Mouse (Mus musculus): ENCODE measurements around the gene Mre11a. TPM values are rescaled to one million over a fixed set of nuclear protein-coding genes. Genes with fewer than 3 reads are reported as not detected.

Gene Mre11a
- polyA plus RNA-seq, 1 experiment = 13.8 TPM

- whole genome bisulfite sequencing = 42% methylated on average over 4 of the region's 4 CpGs
- H3K27ac ChIP-seq (ENCODE audit: control insufficient read depth, insufficient read depth, low read depth, low read length, poor library complexity) = no peak overlapping the region
- TF ChIP-seq CTCF (IDR thresholded peaks at IDR 0.05; ENCODE audit: control insufficient read depth, insufficient read depth, low read length) = no peak
- no peak for TF ChIP-seq POLR2A (IDR thresholded peaks at IDR 0.05; ENCODE audit: borderline replicate concordance, control insufficient read depth, low read depth, low read length)
- H3K4me3 ChIP-seq (replicated peaks; ENCODE audit: control insufficient read depth, low read depth, low read length) = no peak overlapping the region
- H3K4me1 ChIP-seq (ENCODE audit: control insufficient read depth, insufficient read depth, low read length) = no peaks in the 10 kb centered on the region
Measured at GRCm38 (mm10) chr9:14884641-14885040, 100.2 kb downstream of the Mre11a start.

- Histone ChIP-seq H3K4me1 (ENCODE audit: control insufficient read depth, insufficient read depth, low read length) (no peaks in the 10 kb centered on the region), H3K27ac (ENCODE audit: control insufficient read depth, insufficient read depth, low read depth, low read length, poor library complexity) (no peak overlapping the region), H3K4me3 (replicated peaks; ENCODE audit: control insufficient read depth, low read depth, low read length) (no peak overlapping the region)
- TF ChIP-seq CTCF (IDR thresholded peaks at IDR 0.05; ENCODE audit: control insufficient read depth, insufficient read depth, low read length) (no peak), POLR2A (IDR thresholded peaks at IDR 0.05; ENCODE audit: borderline replicate concordance, control insufficient read depth, low read depth, low read length) (no peak)
Measured at GRCm38 (mm10) chr9:14885151-14885550, 100.7 kb downstream of the Mre11a start.

GRCm38 (mm10) chr9:14885954-14886353, 101.5 kb downstream of the Mre11a start:
- no peak overlapping the region for H3K4me3 ChIP-seq (replicated peaks; ENCODE audit: control insufficient read depth, low read depth, low read length)
- TF ChIP-seq POLR2A (IDR thresholded peaks at IDR 0.05; ENCODE audit: borderline replicate concordance, control insufficient read depth, low read depth, low read length) = no peak
- no peak for TF ChIP-seq CTCF (IDR thresholded peaks at IDR 0.05; ENCODE audit: control insufficient read depth, insufficient read depth, low read length)
- no peaks in the 10 kb centered on the region for H3K4me1 ChIP-seq (ENCODE audit: control insufficient read depth, insufficient read depth, low read length)
- 70% methylated on average over 1 of the region's 1 CpGs for WGBS
- H3K27ac ChIP-seq (ENCODE audit: control insufficient read depth, insufficient read depth, low read depth, low read length, poor library complexity) = no peak overlapping the region

Other genes with a start within 250 kb of the Mre11a start
- 2.7 and 2.9 TPM in 2 replicates for gene Amotl1, start 139.6 kb upstream of the Mre11a start, polyA plus RNA-seq (2011; ENCODE audit: insufficient read depth, insufficient read length, low replicate concordance, missing spikeins)
- 3.5 and 8.3 TPM in 2 replicates for gene Piwil4, start 43.9 kb upstream of the Mre11a start, polyA plus RNA-seq (2011; ENCODE audit: insufficient read depth, insufficient read length, low replicate concordance, missing spikeins)
- gene Fut4, start 32.3 kb upstream of the Mre11a start, polyA plus RNA-seq (2011; ENCODE audit: insufficient read depth, insufficient read length, low replicate concordance, missing spikeins) = 1.0 and 2.2 TPM in 2 replicates
- not detected in 2 replicates for gene 1700012B09Rik, start 13.6 kb upstream of the Mre11a start, polyA plus RNA-seq (2011; ENCODE audit: insufficient read depth, insufficient read length, low replicate concordance, missing spikeins)
- 9.0 and 13.5 TPM in 2 replicates for gene Ankrd49, start 202 bp downstream of the Mre11a start, polyA plus RNA-seq (2011; ENCODE audit: insufficient read depth, insufficient read length, low replicate concordance, missing spikeins)
- gene Gpr83, start 75.6 kb downstream of the Mre11a start, polyA plus RNA-seq (2011; ENCODE audit: insufficient read depth, insufficient read length, low replicate concordance, missing spikeins) = not detected in 2 replicates
- gene Izumo1r, start 119.3 kb downstream of the Mre11a start, polyA plus RNA-seq (2011; ENCODE audit: insufficient read depth, insufficient read length, low replicate concordance, missing spikeins) = 1.2 TPM in 1 of 2 replicates, not detected in the other